ENCODE assay signal across 7 mouse cellular contexts in genomic region chr10:13429766-13430165, GRCm38 (mm10). TPM values are rescaled to one million over a fixed set of nuclear protein-coding genes. Genes with fewer than 3 reads are reported as not detected.
A peak's percentile ranks its signal among the peaks of the same experiment; 100 is the strongest.
DNase-seq lines count a peak whose midpoint lies in the region; ATAC-seq and TF ChIP-seq lines count a peak whose summit lies in the region.

No protein-coding gene starts in this region.

- no peak overlapping the region for H3K9ac ChIP-seq in heart, embryonic 11.5 days (ENCODE audit: low read depth, low read length)
- no peak overlapping the region for H3K9ac ChIP-seq in lung, embryonic 16.5 days (ENCODE audit: low read length)

- H3K4me3 ChIP-seq in E14TG2a.4 (replicated peaks; ENCODE audit: low read length), result no peak overlapping the region
- no peak overlapping the region for H3K4me3 ChIP-seq in heart, embryonic 11.5 days (ENCODE audit: low read depth, low read length)
- H3K4me3 ChIP-seq in lung, embryonic 16.5 days (ENCODE audit: low read length), result no peak overlapping the region

- H3K27ac ChIP-seq in heart, embryonic 11.5 days (ENCODE audit: low read depth, low read length), result no peak overlapping the region
- no peak overlapping the region for H3K27ac ChIP-seq in lung, embryonic 16.5 days (ENCODE audit: low read length)

- ATAC-seq in activated CD4-positive, CD25-positive, alpha-beta regulatory T cell, adult 4 months, result peak; percentile 68
- no peak for ATAC-seq in heart, embryonic 11.5 days (replicated peaks; ENCODE audit: insufficient number of reproducible peaks, low FRiP score, low TSS enrichment)
- peak; percentile 56 for ATAC-seq in lung, embryonic 16.5 days (ENCODE audit: low read depth)

- no peaks in the 10 kb centered on the region for H3K4me1 ChIP-seq in E14TG2a.4 (replicated peaks; ENCODE audit: low read depth, low read length)
- no peaks in the 10 kb centered on the region; the same call in 1 of the 2 replicates for H3K4me1 ChIP-seq in heart, embryonic 11.5 days (ENCODE audit: control insufficient read depth, insufficient read depth, low read length)
- H3K4me1 ChIP-seq in lung, embryonic 16.5 days (replicated peaks; ENCODE audit: control insufficient read depth, insufficient read depth, low read length), result no peaks in the 10 kb centered on the region

- TF ChIP-seq CTCF in E14TG2a.4 (conservative IDR thresholded peaks at IDR 0.05; ENCODE audit: low read length), result peak; percentile 60

- H3K9me3 ChIP-seq in E14TG2a.4 (ENCODE audit: low read length), result no peaks in the 10 kb centered on the region
- H3K9me3 ChIP-seq in heart, embryonic 11.5 days (replicated peaks; ENCODE audit: control insufficient read depth, low read length), result no peaks in the 10 kb centered on the region
- H3K9me3 ChIP-seq in lung, embryonic 16.5 days (ENCODE audit: control insufficient read depth, low read length), result no peaks in the 10 kb centered on the region

- peak overlapping the region; percentile 31 for H3K4me2 ChIP-seq in heart, embryonic 11.5 days
- H3K4me2 ChIP-seq in lung, embryonic 16.5 days (ENCODE audit: low read depth, low read length), result no peak overlapping the region

- H3K27me3 ChIP-seq in E14TG2a.4 (ENCODE audit: insufficient read depth, low read length), result no peaks in the 10 kb centered on the region
- H3K27me3 ChIP-seq in heart, embryonic 11.5 days (ENCODE audit: control insufficient read depth, insufficient read depth, low read length), result no peaks in the 10 kb centered on the region
- no peaks in the 10 kb centered on the region for H3K27me3 ChIP-seq in lung, embryonic 16.5 days (ENCODE audit: control insufficient read depth, insufficient read depth, low read depth, low read length)

- no peaks in the 10 kb centered on the region for H3K36me3 ChIP-seq in E14TG2a.4 (ENCODE audit: insufficient read depth, low read length)
- H3K36me3 ChIP-seq in heart, embryonic 11.5 days (ENCODE audit: control insufficient read depth, insufficient read depth, low read length), result no peaks in the 10 kb centered on the region
- H3K36me3 ChIP-seq in lung, embryonic 16.5 days (ENCODE audit: control insufficient read depth, insufficient read depth, low read length), result no peaks in the 10 kb centered on the region

- peak; percentile 86 for DNase-seq in embryo, embryonic 10.5 days (ENCODE audit: low spot score)
- peak; percentile 77 to 78 for DNase-seq in kidney, postnatal 4 days
- DNase-seq in retina, embryonic 14.5 days (ENCODE audit: low spot score), result peak; percentile 85

- WGBS in heart, embryonic 11.5 days (ENCODE audit: insufficient replicate concordance), result 11% methylated on average over 5 of the region's 5 CpGs
- WGBS in lung, embryonic 16.5 days, result 9% methylated on average over 5 of the region's 5 CpGs

RNA-seq across cellular contexts. Expression of gene Phactr2, which starts 44.4 kb away (rescaled TPM):
- 1 to 10 TPM; 1.7 to 3.1 TPM for polyA plus RNA-seq in activated CD4-positive, CD25-positive, alpha-beta regulatory T cell, adult 4 months (2017; shearing (Covaris generic))
- polyA plus RNA-seq in heart, embryonic 11.5 days (2014; fragmentation: Nextera tagmentation; extraction: Ambion mirVana), result 61.2 and 70.5 TPM in 2 replicates
- polyA plus RNA-seq in lung, embryonic 16.5 days (2015; fragmentation: Nextera tagmentation; extraction: Ambion mirVana), result 19.7 and 22.3 TPM in 2 replicates
